Mouse (Mus musculus) frontal cortex, postnatal 14 days (tissue): ENCODE results near the gene Ugt1a9.
"Not testable (repeated sequence)": the region's sequence is repeated elsewhere in the genome, so short reads cannot be mapped to it uniquely, and the experiment has no call there.

Experiments used
- DNase-seq, 2 experiments: peaks; one replicate each; pipeline ENCODE4 v3.0.0; 2022; ENCODE audit warnings: low spot score in 2 of 2

Gene Ugt1a9

DNA sequence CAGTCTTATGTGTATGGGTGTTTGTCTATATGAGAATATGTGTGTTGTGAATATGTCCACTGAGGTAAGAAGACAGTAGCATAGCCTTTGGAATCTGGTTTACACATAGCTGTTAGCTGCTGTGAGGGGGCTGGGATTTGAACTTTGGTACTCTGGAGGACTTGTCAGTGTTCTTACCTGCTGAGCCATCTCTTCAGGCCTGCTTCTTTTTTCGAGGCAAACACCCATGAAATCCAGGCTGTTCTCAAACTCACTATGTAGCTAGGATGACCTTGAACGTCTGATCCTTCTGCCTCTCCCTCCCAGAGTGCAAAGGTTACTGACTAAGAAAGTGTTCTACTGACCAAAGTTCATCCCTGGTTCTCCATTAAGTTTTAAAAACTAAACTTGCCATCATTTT, 35.1 kb downstream of the Ugt1a9 start:
- DNase-seq: no peak

DNA sequence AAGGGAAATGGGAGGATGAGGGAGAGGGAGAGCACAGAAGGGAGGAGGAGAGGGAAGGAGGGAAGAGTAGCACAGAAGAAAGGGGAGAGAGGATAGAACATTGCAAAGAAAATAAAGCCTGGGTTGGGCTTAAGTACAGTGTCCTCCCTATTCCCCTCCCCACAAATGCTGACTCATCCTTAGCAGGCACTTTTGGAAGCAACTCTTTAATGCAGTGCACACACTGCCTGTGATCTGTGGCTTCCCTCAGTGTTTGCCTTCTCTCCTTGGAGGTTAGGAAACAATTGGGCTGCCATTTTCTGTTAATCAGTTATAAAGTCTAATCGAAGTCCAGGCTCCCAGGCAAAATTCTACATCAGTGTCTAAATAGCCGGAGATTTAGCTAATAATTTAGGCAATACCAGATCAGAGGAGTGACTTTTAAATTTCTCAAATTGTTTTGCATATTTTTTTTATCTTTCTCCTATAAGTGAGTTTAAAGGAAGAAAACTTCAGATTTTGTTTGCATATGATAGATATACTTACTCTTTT, 38.5 kb downstream of the Ugt1a9 start:
- not testable (repeated sequence) for DNase-seq

DNA sequence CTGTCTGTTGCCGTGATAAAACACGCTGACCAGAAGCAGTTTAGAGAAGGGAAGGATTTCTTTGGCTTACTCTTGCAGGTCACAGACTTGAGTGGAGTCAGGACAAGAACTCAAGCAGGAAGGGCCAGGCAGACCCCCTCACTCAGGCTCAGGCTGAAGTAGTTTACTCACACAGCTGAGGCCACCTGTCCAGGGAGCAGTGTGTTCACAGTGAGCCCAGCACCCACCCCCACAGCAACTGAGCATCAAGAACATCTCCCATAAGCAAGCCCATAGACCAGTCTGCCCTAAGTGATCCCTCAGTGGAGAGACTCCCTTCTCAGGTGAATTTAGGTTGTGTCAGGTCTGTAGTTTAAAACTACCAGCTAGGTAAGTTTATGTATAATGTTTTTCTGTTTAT, 39.0 kb downstream of the Ugt1a9 start:
- DNase-seq: not testable (repeated sequence)

DNA sequence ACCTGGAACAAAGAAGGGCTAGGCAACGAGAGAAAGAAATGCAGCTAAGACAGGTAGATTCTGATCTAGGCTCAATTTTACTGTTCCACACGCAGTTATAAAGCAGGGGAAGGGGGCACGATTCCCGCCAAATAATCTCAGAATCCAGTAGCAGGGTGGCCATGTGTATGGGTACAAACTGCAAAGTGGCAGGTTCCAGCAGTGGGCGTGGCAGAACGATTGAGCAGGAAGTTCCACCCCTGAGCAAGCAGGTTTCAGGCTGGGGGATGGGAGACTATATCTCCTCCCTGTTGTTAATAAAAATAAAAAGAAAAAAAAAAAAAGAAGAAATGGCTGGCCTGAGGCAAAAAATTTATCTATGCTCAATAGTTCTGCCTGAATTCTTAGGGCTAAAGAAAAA, 42.2 kb downstream of the Ugt1a9 start:
- not testable (repeated sequence) for DNase-seq

DNA sequence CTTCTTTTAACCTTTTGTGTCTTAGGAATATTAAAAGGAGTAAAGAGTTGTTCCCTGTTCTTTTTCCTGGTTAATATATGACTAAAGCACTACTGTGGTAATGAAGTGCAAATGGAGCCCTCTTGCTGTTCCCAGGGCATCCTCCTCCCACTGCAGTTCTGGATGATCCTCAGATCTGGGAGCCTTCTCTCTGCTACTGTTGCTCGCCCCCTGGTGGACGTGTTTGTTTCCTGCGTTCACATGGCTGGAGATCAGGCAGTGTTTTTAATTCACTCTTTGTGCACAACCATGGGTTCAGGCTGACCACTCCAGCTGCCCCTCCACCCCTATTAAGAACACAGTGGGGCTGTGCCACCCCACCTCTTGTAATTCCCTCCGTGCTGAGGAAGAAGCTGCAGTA, 50.0 kb downstream of the Ugt1a9 start:
- DNase-seq: not testable (repeated sequence)

DNA sequence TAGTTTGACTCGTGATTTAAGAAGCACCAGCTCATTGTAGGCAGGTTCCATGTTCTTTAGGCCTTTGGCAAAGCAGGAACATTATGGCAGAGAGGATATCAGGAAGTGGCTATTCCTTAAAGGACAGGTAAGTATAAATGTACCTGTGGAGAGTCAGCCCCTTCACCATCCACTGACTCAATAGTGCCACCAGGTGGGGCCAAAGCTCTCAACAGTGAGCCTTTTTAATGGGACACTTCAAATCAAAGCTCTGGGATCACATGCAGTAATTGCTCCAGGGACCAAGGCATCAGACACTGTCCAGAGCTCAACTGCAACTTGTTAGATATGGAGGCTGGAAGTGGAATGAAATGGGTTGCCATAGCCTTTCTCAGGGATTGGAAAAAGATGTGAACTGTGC, 50.9 kb downstream of the Ugt1a9 start:
- not testable (repeated sequence) for DNase-seq

DNA sequence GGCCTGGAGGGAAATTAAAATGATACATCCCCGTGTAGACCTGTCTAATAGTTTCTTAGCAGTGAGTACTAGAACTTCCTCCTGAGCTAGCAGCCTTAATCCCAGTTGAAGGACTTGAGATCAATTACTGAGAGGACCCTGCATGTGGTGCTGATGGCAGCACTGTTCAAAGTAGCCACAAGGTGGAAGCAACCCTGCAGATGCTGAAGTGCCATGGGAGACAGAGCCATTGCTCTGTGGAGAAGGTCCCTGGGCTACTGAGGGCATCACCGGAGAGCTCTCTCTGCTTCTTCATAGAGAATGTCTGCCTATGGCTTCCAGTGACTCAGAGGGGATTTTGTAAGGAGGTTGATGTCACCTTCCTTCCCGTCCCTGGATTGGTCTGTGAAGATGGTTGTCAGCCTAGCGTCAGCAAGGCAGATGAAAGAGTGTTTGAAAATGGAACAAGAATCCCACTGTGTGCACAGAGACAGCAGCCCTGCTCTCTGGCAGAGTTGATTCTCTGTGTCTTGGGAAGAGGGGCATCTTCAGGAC, 55.3 kb downstream of the Ugt1a9 start:
- DNase-seq: not testable (repeated sequence)

DNA sequence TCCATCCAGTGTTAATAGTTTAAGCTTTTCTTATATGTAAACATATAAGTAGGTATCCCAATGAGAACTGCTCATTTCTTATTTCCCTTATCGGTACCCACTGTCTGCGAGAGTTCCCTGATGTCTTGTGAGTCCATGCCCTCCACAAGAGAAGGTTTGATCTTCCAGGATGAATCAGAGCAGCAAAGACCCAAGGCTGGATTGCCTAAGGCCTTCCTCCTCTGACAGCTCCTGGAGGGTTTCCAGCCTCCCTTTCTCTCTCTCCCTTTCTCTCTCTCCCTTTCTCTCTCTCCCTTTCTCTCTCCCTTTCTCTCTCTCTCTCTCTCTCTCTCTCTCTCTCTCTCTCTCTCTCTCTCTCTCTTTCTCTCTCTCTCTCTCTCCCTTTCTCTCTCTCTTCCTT, 58.5 kb downstream of the Ugt1a9 start:
- DNase-seq: not testable (repeated sequence)

DNA sequence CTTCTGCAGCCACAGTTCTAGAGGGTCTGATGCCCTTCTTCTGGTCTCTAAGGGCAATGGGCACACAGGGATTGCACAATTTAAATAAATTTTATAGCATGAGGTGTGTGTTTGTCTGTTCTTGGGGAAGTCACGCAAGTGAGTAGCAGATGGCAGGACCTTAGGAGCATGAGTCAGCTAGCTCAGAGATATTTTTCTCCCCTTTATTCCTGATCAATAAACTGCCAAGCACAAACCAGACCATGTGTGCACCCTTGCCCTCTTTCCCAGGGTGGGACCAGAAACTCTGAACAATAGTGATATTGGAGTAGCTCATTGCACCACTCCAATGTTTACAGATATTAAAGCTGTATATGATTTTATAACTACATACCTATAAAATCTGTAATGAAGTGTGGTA, 59.6 kb downstream of the Ugt1a9 start:
- DNase-seq: not testable (repeated sequence)

DNA sequence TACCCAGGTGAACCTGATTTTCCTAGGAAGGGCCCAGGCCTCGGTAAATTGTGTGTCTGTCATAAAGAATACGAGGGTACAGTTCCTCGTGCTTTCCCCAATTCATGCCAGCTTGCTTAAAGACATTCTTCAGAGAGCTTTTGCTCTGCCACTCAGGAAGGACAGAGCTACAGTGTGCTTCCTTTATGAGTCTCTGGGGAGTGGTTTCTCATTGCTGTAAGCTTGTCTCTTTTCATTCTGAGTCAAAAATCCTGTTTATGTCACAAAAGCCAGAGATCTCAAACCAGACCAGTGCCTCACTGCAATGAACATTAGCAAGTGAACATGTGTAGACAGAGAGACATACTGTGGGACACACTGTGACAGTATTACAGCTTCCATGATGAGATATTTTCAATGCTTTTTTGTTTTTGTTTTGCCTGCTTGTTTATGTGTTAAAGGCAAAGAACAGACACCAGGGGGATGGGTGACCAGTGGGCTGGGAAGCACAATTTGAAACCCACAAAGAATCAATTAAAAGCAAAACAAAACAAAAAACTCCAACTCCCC, 63.4 kb downstream of the Ugt1a9 start:
- DNase-seq: no peak

DNA sequence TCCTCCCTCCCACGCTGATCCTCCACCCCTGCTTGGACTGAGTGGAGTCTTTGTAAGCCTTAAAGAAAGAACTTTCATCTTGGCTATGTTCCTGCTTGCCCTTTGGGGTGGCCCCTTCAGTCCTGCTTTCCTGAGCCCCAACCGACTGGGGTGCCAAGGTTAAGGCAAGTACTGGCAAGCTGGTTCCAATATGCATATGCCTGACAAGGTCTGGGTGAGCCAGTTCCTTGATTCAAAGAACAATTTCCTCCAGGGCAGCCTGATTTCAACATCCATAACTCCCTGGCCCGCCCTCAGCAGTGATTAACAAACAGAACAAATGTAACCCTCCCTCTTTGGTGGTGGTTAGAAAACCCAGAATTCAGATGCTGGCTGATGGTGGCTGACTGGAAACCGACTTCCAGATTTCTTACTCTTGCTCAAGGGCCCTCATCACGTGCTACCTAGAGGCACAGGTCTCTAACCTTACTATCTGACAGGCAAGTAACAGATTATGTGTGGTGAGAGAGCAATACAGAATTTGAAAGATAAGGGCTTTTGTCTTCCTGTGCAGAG, 63.9 kb downstream of the Ugt1a9 start, which contains the start of gene Ugt1a6a:
Gene Ugt1a6a, plus strand, starts transcription at position 353 of the 555 bp plus-strand sequence.
- DNase-seq: not testable (repeated sequence)

DNA sequence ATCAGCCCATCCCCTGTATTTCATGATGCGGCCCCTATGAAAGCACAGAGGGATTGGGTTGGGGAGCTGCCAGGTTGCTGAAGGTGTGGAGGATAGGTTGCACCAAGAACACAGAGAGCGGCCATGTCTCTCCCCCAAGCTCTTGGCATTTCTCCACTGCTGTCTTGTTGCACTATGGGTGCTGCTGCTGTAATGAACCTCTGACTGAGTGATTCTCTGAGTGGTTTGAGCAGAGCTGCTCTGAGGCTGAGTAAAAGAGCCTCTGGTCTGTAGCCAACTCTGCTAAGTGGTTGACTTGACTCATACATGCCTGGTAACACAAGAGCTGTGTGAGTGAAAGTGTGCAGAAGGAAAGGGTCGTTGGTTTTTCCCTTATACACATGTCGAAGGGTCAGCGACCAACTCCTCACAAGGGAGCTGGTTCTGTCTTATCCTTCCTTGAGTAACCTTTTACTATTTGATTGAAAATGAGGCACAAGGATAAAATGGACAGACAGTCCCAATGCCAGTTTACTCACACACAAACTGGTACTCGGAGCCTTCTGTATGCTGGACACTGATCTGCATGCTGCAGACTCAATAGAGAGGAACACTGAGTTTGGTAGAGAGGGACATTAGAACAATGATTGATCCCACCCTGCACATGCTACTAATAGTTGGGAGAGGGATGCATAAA, 64.8 kb downstream of the Ugt1a9 start:
- DNase-seq: not testable (repeated sequence)

DNA sequence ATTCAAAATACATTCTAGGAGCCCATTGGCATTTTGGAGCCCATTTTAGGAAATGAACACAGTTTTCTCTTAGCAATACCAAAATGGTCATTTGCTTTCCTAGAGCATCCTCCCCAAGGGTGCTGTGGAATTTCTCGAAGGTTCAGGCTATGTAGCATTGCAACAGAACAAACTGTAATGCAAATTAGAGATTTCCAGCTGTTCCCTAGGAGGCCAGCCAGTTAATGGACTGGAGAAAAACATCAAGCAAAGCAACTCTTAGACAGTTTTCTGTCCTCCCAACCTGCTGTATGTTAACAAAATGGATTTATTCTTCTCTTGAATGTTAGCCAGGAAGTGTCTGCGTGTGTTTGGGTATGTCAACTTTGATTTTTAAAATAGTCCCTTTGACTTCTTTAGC, 66.0 kb downstream of the Ugt1a9 start:
- DNase-seq: no peak

DNA sequence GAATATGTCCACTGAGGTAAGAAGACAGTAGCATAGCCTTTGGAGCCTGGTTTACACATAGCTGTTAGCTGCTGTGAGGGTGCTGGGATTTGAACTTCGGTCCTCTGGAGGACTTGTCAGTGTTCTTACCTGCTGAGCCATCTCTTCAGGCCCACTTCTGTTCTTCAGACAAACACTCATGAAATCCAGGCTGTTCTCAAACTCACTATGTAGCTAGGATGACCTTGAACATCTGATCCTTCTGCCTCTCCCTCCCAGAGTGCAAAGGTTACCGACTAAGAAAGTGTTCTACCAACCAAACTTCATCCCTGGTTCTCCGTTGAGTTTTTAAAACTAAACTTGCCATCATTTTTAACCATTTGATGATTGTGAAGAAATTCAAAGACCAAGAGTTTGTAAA, 66.7 kb downstream of the Ugt1a9 start:
- no peak for DNase-seq

DNA sequence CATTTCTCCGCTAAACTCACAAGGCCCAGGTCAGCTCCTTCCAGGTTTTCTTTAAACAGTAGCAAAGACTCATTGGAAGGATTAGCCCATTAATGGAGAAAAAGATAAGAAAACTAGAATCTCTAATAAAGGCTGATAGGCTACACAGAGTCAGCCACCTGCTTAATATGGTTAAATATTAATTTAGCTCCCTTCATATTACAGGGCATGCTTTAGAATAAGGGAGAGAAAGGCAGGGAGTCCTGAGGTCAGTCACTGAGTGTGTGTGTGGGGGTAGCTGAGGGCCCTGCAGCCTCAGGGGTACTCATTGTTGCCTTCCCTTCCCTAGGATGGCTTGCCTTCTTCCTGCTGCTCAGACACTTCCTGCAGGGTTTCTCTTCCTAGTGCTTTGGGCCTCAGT, 67.5 kb downstream of the Ugt1a9 start:
- DNase-seq: no peak

DNA sequence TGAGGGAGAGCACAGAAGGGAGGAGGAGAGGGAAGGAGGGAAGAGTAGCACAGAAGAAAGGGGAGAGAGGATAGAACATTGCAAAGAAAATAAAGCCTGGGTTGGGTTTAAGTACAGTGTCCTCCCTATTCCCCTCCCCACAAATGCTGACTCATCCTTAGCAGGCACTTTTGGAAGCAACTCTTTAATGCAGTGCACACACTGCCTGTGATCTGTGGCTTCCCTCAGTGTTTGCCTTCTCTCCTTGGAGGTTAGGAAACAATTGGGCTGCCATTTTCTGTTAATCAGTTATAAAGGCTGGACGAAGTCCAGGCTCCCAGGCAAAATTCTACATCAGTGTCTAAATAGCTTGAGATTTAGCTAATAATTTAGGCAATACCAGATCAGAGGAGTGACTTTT, 69.9 kb downstream of the Ugt1a9 start:
- not testable (repeated sequence) for DNase-seq

DNA sequence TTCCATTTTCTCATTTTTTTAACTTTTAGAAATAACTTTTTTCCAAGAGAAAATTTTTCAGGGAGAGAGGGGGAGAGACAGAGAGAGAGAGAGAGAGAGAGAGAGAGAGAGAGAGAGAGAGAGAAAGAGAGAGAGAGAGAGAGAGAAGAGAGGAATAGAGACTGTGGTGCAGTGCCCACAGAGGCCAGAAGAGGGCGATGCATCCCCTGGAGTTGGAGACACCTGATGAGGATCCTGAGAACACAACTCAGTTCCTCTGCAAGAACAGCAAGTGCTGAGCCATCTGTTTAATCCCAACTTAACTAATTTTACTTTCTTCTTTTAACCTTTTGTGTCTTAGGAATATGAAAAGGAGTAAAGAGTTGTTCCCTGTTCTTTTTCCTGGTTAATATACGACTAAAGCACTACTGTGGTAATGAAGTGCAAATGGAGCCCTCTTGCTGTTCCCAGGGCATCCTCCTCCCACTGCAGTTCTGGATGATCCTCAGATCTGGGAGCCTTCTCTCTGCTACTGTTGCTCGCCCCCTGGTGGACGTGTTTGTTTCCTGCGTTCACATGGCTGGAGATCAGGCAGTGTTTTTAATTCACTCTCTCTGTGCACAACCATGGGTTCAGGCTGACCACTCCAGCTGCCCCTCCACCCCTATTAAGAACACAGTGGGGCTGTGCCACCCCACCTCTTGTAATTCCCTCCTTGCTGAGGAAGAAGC, 73.5 kb downstream of the Ugt1a9 start:
- DNase-seq: peak in 1 of 2 experiments; percentile 21

DNA sequence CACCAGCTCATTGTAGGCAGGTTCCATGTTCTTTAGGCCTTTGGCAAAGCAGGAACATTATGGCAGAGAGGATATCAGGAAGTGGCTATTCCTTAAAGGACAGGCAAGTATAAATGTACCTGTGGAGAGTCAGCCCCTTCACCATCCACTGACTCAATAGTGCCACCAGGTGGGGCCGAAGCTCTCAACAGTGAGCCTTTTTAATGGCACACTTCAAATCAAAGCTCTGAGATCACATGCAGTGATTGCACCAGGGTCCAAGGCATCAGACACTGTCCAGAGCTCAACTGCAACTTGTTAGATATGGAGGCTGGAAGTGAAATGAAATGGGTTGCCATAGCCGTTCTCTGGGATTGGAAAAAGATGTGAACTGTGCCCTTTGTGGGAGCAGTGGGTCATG, 74.7 kb downstream of the Ugt1a9 start:
- not testable (repeated sequence) for DNase-seq

DNA sequence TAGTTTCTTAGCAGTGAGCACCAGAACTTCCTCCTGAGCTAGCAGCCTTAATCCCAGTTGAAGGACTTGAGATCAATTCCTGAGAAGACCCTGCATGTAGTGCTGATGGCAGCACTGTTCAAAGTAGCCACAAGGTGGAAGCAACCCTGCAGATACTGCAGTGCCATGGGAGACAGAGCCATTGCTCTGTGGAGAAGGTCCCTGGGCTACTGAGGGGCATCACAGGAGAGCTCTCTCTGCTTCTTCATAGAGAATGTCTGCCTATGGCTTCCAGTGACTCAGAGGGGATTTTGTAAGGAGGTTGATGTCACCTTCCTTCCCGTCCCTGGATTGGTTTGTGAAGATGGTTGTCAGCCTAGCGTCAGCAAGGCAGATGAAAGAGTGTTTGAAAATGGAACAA, 79.5 kb downstream of the Ugt1a9 start:
- not testable (repeated sequence) for DNase-seq

DNA sequence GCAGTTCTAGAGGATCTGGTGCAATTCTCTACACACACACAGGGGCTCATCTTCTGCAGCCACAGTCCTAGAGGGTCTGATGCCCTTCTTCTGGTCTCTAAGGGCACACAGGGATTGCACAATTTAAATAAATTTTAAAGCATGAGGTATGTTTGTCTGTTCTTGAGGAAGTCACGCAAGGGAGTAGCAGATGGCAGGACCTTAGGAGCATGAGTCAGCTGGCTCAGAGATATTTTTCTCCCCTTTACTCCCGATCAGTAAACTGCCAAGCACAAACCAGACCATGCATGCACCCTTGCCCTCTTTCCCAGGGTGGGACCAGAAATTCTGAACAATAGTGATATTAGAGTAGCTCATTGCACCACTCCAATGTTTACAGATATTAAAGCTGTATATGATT, 87.8 kb downstream of the Ugt1a9 start:
- no peak for DNase-seq

DNA sequence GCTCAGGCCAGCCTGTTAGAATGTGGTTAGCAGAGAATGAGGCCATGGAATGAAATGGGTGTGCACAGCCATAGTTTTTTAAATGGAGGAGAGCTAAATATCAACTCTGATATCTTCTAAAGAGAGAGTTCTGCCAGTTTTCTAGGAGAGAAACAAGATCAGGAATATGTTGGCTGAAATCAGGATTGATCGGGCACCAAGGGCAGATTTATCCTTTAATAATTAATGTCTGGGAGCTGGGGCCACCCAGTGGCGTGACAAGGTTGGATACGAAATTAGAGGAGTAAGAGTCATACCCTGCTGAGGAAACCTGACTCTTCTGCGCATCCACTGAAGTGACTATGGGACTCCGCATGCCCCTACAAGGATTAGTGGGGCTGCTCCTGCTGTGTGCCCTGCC, 95.1 kb downstream of the Ugt1a9 start, which contains the start of gene Ugt1a5:
Gene Ugt1a5, plus strand, starts transcription at position 302 of the 400 bp plus-strand sequence.
- DNase-seq: no peak

DNA sequence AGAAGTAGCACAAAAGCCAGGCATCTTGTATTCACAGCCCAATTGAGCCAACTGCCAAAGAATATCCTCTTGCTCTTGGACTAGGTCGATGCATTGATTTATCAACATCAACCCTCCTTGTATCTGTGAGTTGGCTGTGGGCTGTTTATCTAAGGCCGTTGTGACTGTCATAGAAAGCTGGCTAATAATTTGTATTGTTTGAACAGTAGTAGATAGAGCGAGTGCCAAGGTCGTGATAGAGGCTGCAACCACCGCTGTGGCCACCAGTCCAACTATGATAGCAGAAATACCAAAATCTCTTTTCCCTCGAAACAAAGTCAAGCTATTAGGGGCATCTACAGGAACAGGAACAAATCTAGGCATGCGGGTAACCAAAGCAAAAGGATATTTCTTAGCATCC, 101.6 kb downstream of the Ugt1a9 start:
- DNase-seq: not testable (repeated sequence)
